In genomic region chr10:79537271-79537670, GRCm38 (mm10) we compare ENCODE assay signal across 28 mouse cellular contexts. TPM values are rescaled to one million over a fixed set of nuclear protein-coding genes. Genes with fewer than 3 reads are reported as not detected.
DNase-seq lines count a peak whose midpoint lies in the region; ATAC-seq and TF ChIP-seq lines count a peak whose summit lies in the region.
"Had no signal": no experiment of that assay in that cellular context is flagged by ENCODE, and none has a peak within 500 bp of the region (broad histone marks: within the 10 kb centered on the region; RNA-seq: fewer than 3 reads in every experiment).

No protein-coding gene starts in this region.

- H3K4me1 ChIP-seq in intestine, embryonic 14.5 days (replicated peaks; ENCODE audit: control insufficient read depth, insufficient read depth, low read length): peaks cover 7% of the 10 kb centered on the region; the same call in 1 of the 2 replicates
- H3K4me1 ChIP-seq in intestine, postnatal 0 days (replicated peaks; ENCODE audit: control insufficient read depth, insufficient read depth, low read length): no peaks in the 10 kb centered on the region
- peaks cover 20% of the 10 kb centered on the region for H3K4me1 ChIP-seq in midbrain, embryonic 10.5 days
- H3K4me1 ChIP-seq in midbrain, embryonic 16.5 days (ENCODE audit: control insufficient read depth, insufficient read depth, low read length): peaks cover 3% of the 10 kb centered on the region; the same call in 1 of the 2 replicates
- H3K4me1 ChIP-seq in embryonic facial prominence, embryonic 10.5 days: peaks cover 18% of the 10 kb centered on the region
- H3K4me1 ChIP-seq: embryonic facial prominence, embryonic 12.5 days had no signal

- no peak for ATAC-seq in intestine, embryonic 14.5 days (replicated peaks; ENCODE audit: low FRiP score, low TSS enrichment, low read depth)
- no peak for ATAC-seq in intestine, postnatal 0 days
- no peak for ATAC-seq in midbrain, embryonic 16.5 days
- ATAC-seq: forebrain, embryonic 14.5 days; inflammation-experienced regulatory T-cells, adult 6 months had no signal

- H3K9me3 ChIP-seq in intestine, embryonic 14.5 days (ENCODE audit: control insufficient read depth, low read length): no peaks in the 10 kb centered on the region
- no peaks in the 10 kb centered on the region for H3K9me3 ChIP-seq in intestine, postnatal 0 days (ENCODE audit: control insufficient read depth)
- no peaks in the 10 kb centered on the region for H3K9me3 ChIP-seq in midbrain, embryonic 10.5 days (replicated peaks)
- H3K9me3 ChIP-seq in midbrain, embryonic 16.5 days (replicated peaks; ENCODE audit: control insufficient read depth, low read length, poor library complexity, severe bottlenecking): no peaks in the 10 kb centered on the region
- H3K9me3 ChIP-seq in embryonic facial prominence, embryonic 10.5 days: no peaks in the 10 kb centered on the region
- H3K9me3 ChIP-seq: embryonic facial prominence, embryonic 12.5 days; heart, embryonic 15.5 days; limb, embryonic 10.5 days; neural tube, embryonic 15.5 days had no signal

- no peak overlapping the region for H3K4me3 ChIP-seq in intestine, embryonic 14.5 days (ENCODE audit: low read depth, low read length)
- H3K4me3 ChIP-seq in intestine, postnatal 0 days (ENCODE audit: low read depth, low read length): no peak overlapping the region
- H3K4me3 ChIP-seq in midbrain, embryonic 10.5 days: no peak overlapping the region
- H3K4me3 ChIP-seq in midbrain, embryonic 16.5 days (ENCODE audit: low read depth, low read length): no peak overlapping the region
- no peak overlapping the region for H3K4me3 ChIP-seq in embryonic facial prominence, embryonic 10.5 days
- H3K4me3 ChIP-seq: embryonic facial prominence, embryonic 12.5 days; heart, embryonic 15.5 days; layer of hippocampus, adult 2 months; limb, embryonic 10.5 days; neural tube, embryonic 15.5 days had no signal

- no peaks in the 10 kb centered on the region for H3K27me3 ChIP-seq in intestine, embryonic 14.5 days (replicated peaks; ENCODE audit: control insufficient read depth, insufficient read depth, low read length)
- H3K27me3 ChIP-seq in intestine, postnatal 0 days (replicated peaks; ENCODE audit: control insufficient read depth, insufficient read depth, low read length): no peaks in the 10 kb centered on the region
- peaks cover 18% of the 10 kb centered on the region for H3K27me3 ChIP-seq in midbrain, embryonic 10.5 days (ENCODE audit: low read depth, poor library complexity, severe bottlenecking)
- no peaks in the 10 kb centered on the region for H3K27me3 ChIP-seq in midbrain, embryonic 16.5 days (ENCODE audit: control insufficient read depth, insufficient read depth, low read depth, low read length)
- peaks cover 8% of the 10 kb centered on the region for H3K27me3 ChIP-seq in embryonic facial prominence, embryonic 10.5 days (replicated peaks; ENCODE audit: low read depth, poor library complexity, severe bottlenecking)
- H3K27me3 ChIP-seq: embryonic facial prominence, embryonic 12.5 days; heart, embryonic 15.5 days; neural tube, embryonic 15.5 days had no signal

- peak; percentile 5 for DNase-seq in cerebellum, adult 11-12 months
- no peak for DNase-seq in cerebellum, postnatal 14 days
- DNase-seq in intestine, embryonic 14.5 days (ENCODE audit: low spot score): peak; percentile 38
- peak; percentile 7 for DNase-seq in midbrain, embryonic 10.5 days (ENCODE audit: low spot score)
- DNase-seq in embryonic facial prominence, embryonic 10.5 days (ENCODE audit: low spot score): peak; percentile 7
- no peak for DNase-seq in MN1 (ENCODE audit: low spot score)
- DNase-seq: adrenal gland, postnatal 36 days; gastrocnemius, postnatal 10 days; heart, postnatal 4 days; kidney, adult 9 months; lung, adult 2 months; lung, postnatal 14 days; right cerebral cortex, adult 18-20 months; thymus, postnatal 14 days had no signal

- 89% methylated on average over 7 of the region's 7 CpGs for WGBS in intestine, embryonic 14.5 days
- 89% methylated on average over 7 of the region's 7 CpGs for WGBS in intestine, postnatal 0 days
- 89% methylated on average over 7 of the region's 7 CpGs for WGBS in midbrain, embryonic 10.5 days
- 88% methylated on average over 7 of the region's 7 CpGs for WGBS in midbrain, embryonic 16.5 days
- 92% methylated on average over 7 of the region's 7 CpGs for WGBS in embryonic facial prominence, embryonic 10.5 days

- no peak overlapping the region for H3K4me2 ChIP-seq in intestine, embryonic 14.5 days (ENCODE audit: low read length)
- H3K4me2 ChIP-seq in intestine, postnatal 0 days (replicated peaks; ENCODE audit: low read depth): no peak overlapping the region
- H3K4me2 ChIP-seq in midbrain, embryonic 16.5 days (ENCODE audit: low read length): no peak overlapping the region
- H3K4me2 ChIP-seq: embryonic facial prominence, embryonic 12.5 days; heart, embryonic 15.5 days; hindbrain, embryonic 14.5 days; neural tube, embryonic 15.5 days had no signal

- H3K9ac ChIP-seq in intestine, embryonic 14.5 days (ENCODE audit: low read length): no peak overlapping the region
- no peak overlapping the region for H3K9ac ChIP-seq in intestine, postnatal 0 days (ENCODE audit: low read depth, low read length)
- H3K9ac ChIP-seq in midbrain, embryonic 16.5 days (ENCODE audit: low read depth, low read length): no peak overlapping the region
- H3K9ac ChIP-seq: embryonic facial prominence, embryonic 12.5 days; heart, embryonic 15.5 days; hindbrain, embryonic 14.5 days; neural tube, embryonic 15.5 days had no signal

- no peak for TF ChIP-seq CTCF in intestine, postnatal 0 days (IDR thresholded peaks at IDR 0.05; ENCODE audit: low read depth)

- peaks cover 47% of the 10 kb centered on the region for H3K36me3 ChIP-seq in intestine, embryonic 14.5 days (ENCODE audit: control insufficient read depth, insufficient read depth, low read length)
- peaks cover 31% of the 10 kb centered on the region for H3K36me3 ChIP-seq in intestine, postnatal 0 days (ENCODE audit: control insufficient read depth, insufficient read depth)
- H3K36me3 ChIP-seq in midbrain, embryonic 10.5 days: peaks cover 47% of the 10 kb centered on the region
- peaks cover 37% of the 10 kb centered on the region for H3K36me3 ChIP-seq in midbrain, embryonic 16.5 days (ENCODE audit: control insufficient read depth, insufficient read depth, low read length)
- peaks cover 51% of the 10 kb centered on the region for H3K36me3 ChIP-seq in embryonic facial prominence, embryonic 10.5 days (replicated peaks)

- no peak overlapping the region for H3K27ac ChIP-seq in intestine, embryonic 14.5 days (ENCODE audit: low read depth)
- no peak overlapping the region for H3K27ac ChIP-seq in intestine, postnatal 0 days (ENCODE audit: low read depth, low read length)
- no peak overlapping the region for H3K27ac ChIP-seq in midbrain, embryonic 10.5 days (replicated peaks)
- no peak overlapping the region for H3K27ac ChIP-seq in midbrain, embryonic 16.5 days (ENCODE audit: low read length)
- H3K27ac ChIP-seq in embryonic facial prominence, embryonic 10.5 days (replicated peaks): no peak overlapping the region
- H3K27ac ChIP-seq: embryonic facial prominence, embryonic 12.5 days; heart, embryonic 15.5 days; hindbrain, embryonic 14.5 days; limb, embryonic 10.5 days; neural tube, embryonic 15.5 days had no signal

RNA-seq across cellular contexts. Expression of gene Plpp2, which starts 3.7 kb away (rescaled TPM):
- polyA plus RNA-seq in intestine, embryonic 14.5 days (2014; fragmentation: Nextera tagmentation; extraction: Ambion mirVana): 91.9 and 92.2 TPM in 2 replicates
- polyA plus RNA-seq in intestine, postnatal 0 days (2015; fragmentation: Nextera tagmentation; extraction: Ambion mirVana): 141 TPM in 2 replicates
- polyA plus RNA-seq in midbrain, embryonic 10.5 days (2016; fragmentation: Nextera tagmentation; extraction: Ambion mirVana): 19.8 and 23.6 TPM in 2 replicates
- 19.2 and 22.4 TPM in 2 replicates for polyA plus RNA-seq in midbrain, embryonic 16.5 days (2015; fragmentation: Nextera tagmentation; extraction: Ambion mirVana)
- 28.4 and 29.2 TPM in 2 replicates for polyA plus RNA-seq in embryonic facial prominence, embryonic 10.5 days (2016; fragmentation: Nextera tagmentation; extraction: Ambion mirVana)

RNA-seq across cellular contexts. Expression of gene Mier2, which starts 17.7 kb away (rescaled TPM):
- 47.9 and 48.0 TPM in 2 replicates for polyA plus RNA-seq in intestine, embryonic 14.5 days (2014; fragmentation: Nextera tagmentation; extraction: Ambion mirVana)
- 15.6 and 16.2 TPM in 2 replicates for polyA plus RNA-seq in intestine, postnatal 0 days (2015; fragmentation: Nextera tagmentation; extraction: Ambion mirVana)
- polyA plus RNA-seq in midbrain, embryonic 10.5 days (2016; fragmentation: Nextera tagmentation; extraction: Ambion mirVana): 69.9 and 72.8 TPM in 2 replicates
- 56.2 and 56.8 TPM in 2 replicates for polyA plus RNA-seq in midbrain, embryonic 16.5 days (2015; fragmentation: Nextera tagmentation; extraction: Ambion mirVana)
- polyA plus RNA-seq in embryonic facial prominence, embryonic 10.5 days (2016; fragmentation: Nextera tagmentation; extraction: Ambion mirVana): 76.4 and 77.3 TPM in 2 replicates

RNA-seq across cellular contexts. Expression of gene Theg, which starts 49.9 kb away (rescaled TPM):
- polyA plus RNA-seq in intestine, embryonic 14.5 days (2014; fragmentation: Nextera tagmentation; extraction: Ambion mirVana): not detected in 2 replicates
- not detected in 2 replicates for polyA plus RNA-seq in intestine, postnatal 0 days (2015; fragmentation: Nextera tagmentation; extraction: Ambion mirVana)
- polyA plus RNA-seq in midbrain, embryonic 10.5 days (2016; fragmentation: Nextera tagmentation; extraction: Ambion mirVana): not detected in 2 replicates
- not detected in 2 replicates for polyA plus RNA-seq in midbrain, embryonic 16.5 days (2015; fragmentation: Nextera tagmentation; extraction: Ambion mirVana)
- polyA plus RNA-seq in embryonic facial prominence, embryonic 10.5 days (2016; fragmentation: Nextera tagmentation; extraction: Ambion mirVana): not detected in 2 replicates
- polyA plus RNA-seq: embryonic facial prominence, embryonic 12.5 days; forebrain, embryonic 14.5 days; heart, embryonic 15.5 days; hindbrain, embryonic 14.5 days; inflammation-experienced regulatory T-cells, adult 6 months; limb, embryonic 10.5 days; liver, adult 2 months; lung, adult 2 months; midbrain, postnatal 0 days; small intestine, adult 2 months; stomach, embryonic 16.5 days had no signal

Comparison
In these comparisons a context has a peak if more than half of its experiments do, and no peak if none do; other contexts are left out.
1. DNase-seq: peak in cerebellum, adult 11-12 months (single experiment), intestine, embryonic 14.5 days (single experiment), midbrain, embryonic 10.5 days (single experiment) and embryonic facial prominence, embryonic 10.5 days (single experiment); none in cerebellum, postnatal 14 days (0 of 2) and MN1 (single experiment).